Mouse (Mus musculus): Measurements from ENCODE around the gene Ubr7. TPM values are rescaled to one million over a fixed set of nuclear protein-coding genes. Genes with fewer than 3 reads are reported as not detected.

Gene Ubr7
- polyA plus RNA-seq, 1 experiment, result 24.2 TPM

DNA sequence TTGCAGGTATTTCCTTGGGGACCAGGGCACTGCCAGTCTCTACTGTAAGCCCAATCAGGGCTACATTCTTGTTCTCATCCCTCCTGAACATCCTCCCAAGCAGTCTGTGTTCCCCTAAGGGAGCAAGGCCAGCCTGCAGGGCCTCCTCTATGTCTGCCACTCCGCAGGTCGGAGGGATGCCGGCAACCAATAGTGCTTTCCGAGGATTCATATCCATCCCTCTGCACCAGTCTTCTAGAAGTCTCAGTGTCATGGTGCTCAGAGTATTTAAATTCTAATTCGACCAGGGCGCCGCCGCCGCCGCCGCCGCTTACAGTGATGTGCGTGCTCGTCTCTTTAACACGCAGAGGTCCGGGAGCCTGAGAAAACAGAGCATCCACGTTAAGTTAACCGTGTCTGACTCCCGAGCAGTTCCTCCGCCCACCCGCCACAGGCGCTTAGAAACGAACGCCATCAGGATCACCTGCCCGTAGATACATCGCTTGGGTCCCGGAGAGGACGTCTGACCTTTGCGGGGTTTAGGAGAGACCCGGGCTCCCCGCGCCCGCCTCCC is 14.7 kb upstream of the Ubr7 start:
- DNase-seq (ENCODE audit: low spot score), result no peak

GRCm38 (mm10) chr12:102743589-102744574 is 13.9 kb upstream of the Ubr7 start, which contains the start of the genes Moap1 and Tmem251:
Moap1 (minus strand) TSS chr12:102743661.
Tmem251 (plus strand) TSS chr12:102743762.
- DNase-seq (ENCODE audit: low spot score), result peak; percentile 86

- DNase-seq (ENCODE audit: low spot score), result no peak
Observed at GRCm38 (mm10) chr12:102744839-102745238, 12.9 kb upstream of the Ubr7 start.

GRCm38 (mm10) chr12:102748256-102748655 is 9.5 kb upstream of the Ubr7 start:
- DNase-seq (ENCODE audit: low spot score), result no peak

- DNase-seq (ENCODE audit: low spot score), result no peak
Observed at GRCm38 (mm10) chr12:102756304-102756703, 1.5 kb upstream of the Ubr7 start.

DNA sequence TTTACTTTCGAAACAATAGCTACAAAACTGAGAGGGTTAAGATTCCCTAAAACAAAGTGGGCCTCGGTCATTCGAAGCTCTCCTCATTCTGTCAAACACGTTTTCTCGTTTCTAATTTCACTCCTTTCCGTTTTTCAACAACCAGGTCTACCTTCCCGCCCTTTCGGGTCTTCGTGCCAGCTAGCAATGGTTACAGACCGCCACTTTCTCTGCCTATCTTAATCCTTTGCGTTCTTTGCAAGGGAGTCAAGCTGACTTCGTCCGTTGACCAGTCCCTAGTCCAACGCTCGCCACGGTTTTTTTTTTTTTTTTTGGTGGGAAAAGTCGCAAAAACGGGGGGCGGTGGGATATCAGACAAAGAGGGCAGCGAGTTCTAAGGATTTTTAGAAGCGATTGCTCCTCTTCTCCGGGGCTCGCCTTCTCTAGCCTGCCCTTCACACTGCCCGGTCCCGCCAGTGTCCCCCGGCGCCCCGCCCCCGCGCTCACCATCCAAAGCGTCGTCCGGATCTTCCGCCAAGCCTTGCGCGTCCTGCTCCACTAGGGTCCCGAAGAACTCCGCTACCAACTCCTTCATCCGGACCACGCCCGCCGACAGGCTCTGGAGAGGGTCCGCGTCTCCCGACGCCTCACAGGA is 595 bp upstream of the Ubr7 start:
- no peak for DNase-seq (ENCODE audit: low spot score)

DNA sequence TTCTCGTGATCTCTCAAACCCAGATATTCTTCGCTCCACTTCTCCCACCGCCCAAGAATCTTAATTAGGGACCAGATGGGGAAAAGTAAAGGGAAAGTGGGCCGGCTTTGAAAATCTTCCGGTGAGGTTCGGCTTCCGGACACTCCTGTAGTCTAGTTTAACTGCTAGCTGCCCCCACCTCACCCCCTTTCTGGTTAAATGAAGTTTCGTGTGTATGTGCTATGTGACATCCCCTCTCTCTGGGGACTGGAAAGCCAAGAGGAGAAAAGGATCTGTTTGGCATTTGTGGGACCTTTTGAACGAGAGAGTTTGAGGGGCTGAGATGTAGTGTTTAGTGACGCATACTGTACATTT is 613 bp downstream of the Ubr7 start, which contains the start of gene Gm20604:
Gene Gm20604 (minus strand): TSS at position 270 of the 354 bp plus-strand sequence.
- DNase-seq (ENCODE audit: low spot score), result no peak

- no peak for DNase-seq (ENCODE audit: low spot score)
Observed at GRCm38 (mm10) chr12:102758936-102759335, 1.2 kb downstream of the Ubr7 start.

- DNase-seq (ENCODE audit: low spot score), result no peak
Observed at GRCm38 (mm10) chr12:102761668-102762067, 3.9 kb downstream of the Ubr7 start.

DNA sequence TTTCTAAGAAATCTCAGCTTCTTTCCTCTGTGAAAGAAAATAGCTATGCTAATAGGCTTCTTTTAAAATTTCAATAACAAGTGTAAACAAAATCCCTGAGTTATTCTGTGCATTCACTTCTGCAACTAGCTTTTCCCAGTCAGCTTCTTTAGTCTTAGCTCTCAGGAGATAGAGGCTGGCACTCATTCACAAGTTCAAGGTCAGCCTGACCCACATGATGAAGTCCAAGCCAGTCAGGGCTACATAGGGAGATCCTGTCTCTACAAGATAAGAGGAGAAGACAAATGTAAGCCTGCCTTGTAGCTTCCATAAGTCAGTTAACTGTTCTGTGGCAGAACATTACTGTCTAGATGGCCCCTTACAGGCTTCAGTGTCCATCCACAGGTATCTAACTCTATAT is 5.9 kb downstream of the Ubr7 start:
- no peak for DNase-seq (ENCODE audit: low spot score)

- DNase-seq (ENCODE audit: low spot score), result no peak
Observed at GRCm38 (mm10) chr12:102769000-102769399, 11.2 kb downstream of the Ubr7 start.

DNA sequence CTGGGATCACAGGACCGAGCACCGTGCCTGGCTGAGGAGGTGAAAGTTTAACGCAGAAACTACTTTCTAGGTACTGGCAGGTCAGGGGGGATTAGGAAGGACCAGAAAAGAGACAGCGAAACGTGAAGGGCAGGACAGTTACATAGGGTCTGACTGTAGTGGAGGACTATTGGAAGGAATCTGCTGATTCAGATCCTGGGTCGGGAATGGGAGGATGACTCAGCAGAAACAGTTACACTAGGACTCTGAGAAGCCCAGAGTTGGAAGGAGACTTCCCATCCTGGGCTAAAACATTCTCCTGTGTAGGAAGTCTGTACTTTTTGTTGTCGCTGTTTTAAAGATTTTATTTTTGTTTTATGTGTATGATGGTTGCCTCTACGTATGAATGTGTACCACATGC is 13.8 kb downstream of the Ubr7 start:
- no peak for DNase-seq (ENCODE audit: low spot score)

GRCm38 (mm10) chr12:102772676-102773075 is 14.9 kb downstream of the Ubr7 start:
- DNase-seq (ENCODE audit: low spot score), result no peak

- DNase-seq (ENCODE audit: low spot score), result no peak
Observed at GRCm38 (mm10) chr12:102776035-102776434, 18.3 kb downstream of the Ubr7 start.

GRCm38 (mm10) chr12:102778151-102778550 is 20.4 kb downstream of the Ubr7 start:
- no peak for DNase-seq (ENCODE audit: low spot score)

DNA sequence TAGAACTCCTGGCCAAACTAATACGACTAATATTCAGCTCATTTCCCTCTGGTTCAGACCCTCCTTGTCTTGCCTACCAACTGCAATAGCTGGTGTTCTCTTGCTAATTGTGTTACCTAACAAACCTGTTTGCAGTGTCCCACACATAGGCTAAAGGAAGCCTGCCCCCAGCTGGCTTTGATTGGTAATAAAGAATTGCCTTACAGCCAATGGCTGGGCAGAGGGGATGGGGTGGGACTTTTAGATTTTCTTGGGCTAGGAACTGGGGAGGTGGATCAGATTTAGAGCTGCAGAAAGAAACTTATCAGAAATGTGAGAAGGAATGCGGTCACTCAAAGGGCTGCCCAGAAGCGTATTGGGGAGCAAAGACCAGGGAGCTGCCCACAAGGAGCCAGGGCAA is 21.7 kb downstream of the Ubr7 start:
- no peak for DNase-seq (ENCODE audit: low spot score)

GRCm38 (mm10) chr12:102782841-102783240 is 25.1 kb downstream of the Ubr7 start:
- DNase-seq (ENCODE audit: low spot score), result no peak

DNA sequence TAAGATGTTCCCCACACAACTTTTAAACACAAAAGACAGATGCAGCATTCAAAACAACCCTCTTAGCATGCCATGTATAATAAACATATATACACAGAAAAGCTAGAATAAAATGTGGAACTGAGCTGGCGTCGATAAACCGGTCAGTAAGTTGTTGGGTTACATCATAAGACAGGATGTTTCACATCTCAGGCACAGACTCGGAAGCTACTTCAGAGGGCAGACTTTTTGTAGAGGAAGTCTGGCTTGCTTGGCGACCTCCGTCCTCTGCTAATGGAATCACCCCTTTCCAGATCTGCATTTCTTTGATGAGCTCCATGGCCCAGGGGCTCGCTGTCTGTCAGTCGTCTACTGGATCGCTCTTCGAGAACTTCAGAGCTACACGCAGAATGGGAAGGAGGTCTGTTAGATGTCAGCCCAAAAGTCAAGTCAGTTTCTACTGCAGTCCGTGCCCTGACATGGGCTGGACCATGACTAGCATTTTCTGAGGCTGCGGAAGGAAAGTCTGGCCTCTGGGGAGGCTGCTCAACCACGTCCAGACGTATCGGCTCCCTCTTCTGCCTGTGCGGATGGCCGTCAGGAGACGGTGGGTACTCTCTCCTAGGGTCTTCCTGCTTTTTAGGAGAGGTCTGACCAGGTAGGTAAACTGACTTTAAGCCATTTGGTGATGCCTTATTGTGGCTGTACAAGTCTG is 27.3 kb downstream of the Ubr7 start:
- DNase-seq (ENCODE audit: low spot score), result no peak

DNA sequence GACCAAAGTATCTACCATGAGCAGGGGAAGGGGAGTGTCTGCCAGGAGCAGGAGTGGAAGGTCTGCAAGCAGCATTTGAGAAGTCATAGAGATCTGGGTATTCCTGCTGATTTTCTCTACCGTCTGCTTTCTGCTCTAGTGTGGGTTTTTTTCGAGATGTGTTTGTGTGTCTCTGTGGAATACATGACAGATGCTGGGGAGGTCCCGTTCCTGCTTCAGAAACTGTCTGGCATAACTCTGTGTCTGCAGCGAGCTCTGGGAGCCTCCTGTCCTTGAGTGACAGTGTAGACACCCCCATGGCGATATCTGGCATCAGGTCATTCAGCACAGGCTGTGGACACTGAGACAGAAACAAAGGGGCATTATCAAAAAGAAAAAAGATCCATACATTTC is 27.8 kb downstream of the Ubr7 start:
- DNase-seq (ENCODE audit: low spot score), result no peak

DNA sequence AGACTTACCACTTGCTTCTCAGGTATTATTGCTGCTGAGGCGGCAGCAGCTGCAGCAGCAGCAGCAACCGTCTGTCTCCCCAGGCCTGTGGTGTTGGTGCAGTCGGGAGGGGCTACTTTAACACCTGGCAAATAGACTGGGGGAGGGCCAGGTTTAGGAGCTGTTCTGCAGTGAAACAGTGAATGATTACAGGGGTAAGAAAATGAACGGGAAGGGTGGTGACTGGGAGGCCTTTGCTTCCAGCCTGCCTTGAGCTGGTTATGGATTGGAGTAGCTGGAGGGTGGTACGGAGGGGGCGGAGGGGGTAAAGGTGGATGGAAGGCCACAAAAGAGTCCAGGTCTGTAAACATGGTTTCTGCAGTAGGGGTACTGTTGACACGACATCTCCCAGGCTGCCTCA is 30.2 kb downstream of the Ubr7 start:
- DNase-seq (ENCODE audit: low spot score), result no peak

GRCm38 (mm10) chr12:102799528-102799927 is 41.8 kb downstream of the Ubr7 start:
- DNase-seq (ENCODE audit: low spot score), result no peak

- no peak for DNase-seq (ENCODE audit: low spot score)
Observed at GRCm38 (mm10) chr12:102814858-102815257, 57.1 kb downstream of the Ubr7 start.
